22 mouse cellular contexts compared by ENCODE assay signal in genomic region chr2:102749926-102750325, GRCm38 (mm10).
DNase-seq lines count a peak whose midpoint lies in the region; ATAC-seq and TF ChIP-seq lines count a peak whose summit lies in the region.
"Had no signal": no experiment of that assay in that cellular context is flagged by ENCODE, and none has a peak within 500 bp of the region (broad histone marks: within the 10 kb centered on the region; RNA-seq: fewer than 3 reads in every experiment).

No protein-coding gene starts in this region.

- H3K9ac ChIP-seq in CH12.LX (ENCODE audit: insufficient read depth, low read depth) = 0 out of 2 replicates have a peak overlapping the region, but pooled peaks have one; percentile 39
- no peak overlapping the region for H3K9ac ChIP-seq in intestine, embryonic 16.5 days (ENCODE audit: low read depth, low read length)
- H3K9ac ChIP-seq: embryonic facial prominence, embryonic 12.5 days; forebrain, embryonic 13.5 days; forebrain, embryonic 15.5 days; forebrain, postnatal 0 days had no signal

- TF ChIP-seq POLR2A in CH12.LX (IDR thresholded peaks at IDR 0.05; ENCODE audit: low read depth, low read length) = no peak

- peak; percentile 72 for TF ChIP-seq EP300 in CH12.LX (IDR thresholded peaks at IDR 0.05; ENCODE audit: low read length)

- DNase-seq in spleen, postnatal 36 days (ENCODE audit: low spot score in 2 of 2) = peak; percentile 43
- DNase-seq in spleen, postnatal 4 days (ENCODE audit: low spot score in 2 of 2) = no peak
- DNase-seq in CH12.LX (ENCODE audit: extremely low read depth) = peak; percentile 68
- peak; percentile 51 for DNase-seq in splenic B cell, adult 2 months (ENCODE audit: low read depth, low spot score)
- DNase-seq: adrenal gland, adult 8-10 months; adrenal gland, postnatal 14 days; adrenal gland, postnatal 36 days; cerebellum, adult 11-12 months; cerebellum, adult 2 months; cerebellum, adult 9-10 months; cerebellum, postnatal 10 days; cerebellum, postnatal 25 days; forebrain, postnatal 0 days had no signal

- in situ Hi-C loops in CH12.LX (cut with MboI; ENCODE audit: low pct_ligation_motif_present, low pct_unique_long_range_greater_than_20kb, low sequenced_read_pairs) = no loop called here

- no peaks in the 10 kb centered on the region for H3K36me3 ChIP-seq in CH12.LX (replicated peaks in 1 of 2; ENCODE audit: control insufficient read depth in 1 of 2, insufficient read depth in 1 of 2, low read length in 1 of 2)
- no peaks in the 10 kb centered on the region for H3K36me3 ChIP-seq in splenic B cell, adult 2 months (ENCODE audit: control insufficient read depth, insufficient read depth, low read length, poor library complexity, severe bottlenecking)
- no peaks in the 10 kb centered on the region for H3K36me3 ChIP-seq in intestine, embryonic 16.5 days (ENCODE audit: control insufficient read depth, insufficient read depth, low read length)
- H3K36me3 ChIP-seq: embryonic facial prominence, embryonic 10.5 days; embryonic facial prominence, embryonic 12.5 days; forebrain, embryonic 15.5 days had no signal

- 72% methylated on average over 2 of the region's 2 CpGs for WGBS in intestine, embryonic 16.5 days

- H3K9me3 ChIP-seq in CH12.LX (replicated peaks; ENCODE audit: low read length) = no peaks in the 10 kb centered on the region
- no peaks in the 10 kb centered on the region for H3K9me3 ChIP-seq in intestine, embryonic 16.5 days (ENCODE audit: control insufficient read depth, low read length)
- H3K9me3 ChIP-seq: embryonic facial prominence, embryonic 10.5 days; embryonic facial prominence, embryonic 12.5 days; forebrain, embryonic 13.5 days; forebrain, embryonic 15.5 days had no signal

- H3K27me3 ChIP-seq in CH12.LX (replicated peaks) = no peaks in the 10 kb centered on the region
- H3K27me3 ChIP-seq in splenic B cell, adult 2 months (ENCODE audit: control insufficient read depth, insufficient read depth, low read length, poor library complexity, severe bottlenecking) = no peaks in the 10 kb centered on the region
- no peaks in the 10 kb centered on the region for H3K27me3 ChIP-seq in intestine, embryonic 16.5 days (replicated peaks; ENCODE audit: control insufficient read depth, insufficient read depth, low read length)
- H3K27me3 ChIP-seq: embryonic facial prominence, embryonic 12.5 days; forebrain, embryonic 13.5 days; forebrain, embryonic 15.5 days; Patski had no signal

- peaks cover 38 to 82% of the 10 kb centered on the region in 2 experiments for H3K4me1 ChIP-seq in CH12.LX (ENCODE audit: control insufficient read depth in 1 of 2, insufficient read depth in 2 of 2)
- H3K4me1 ChIP-seq in intestine, embryonic 16.5 days (ENCODE audit: control insufficient read depth, insufficient read depth, low read length) = 0 out of 2 replicates have a peak, but pooled peaks cover 2% of the 10 kb centered on the region

- H3K4me2 ChIP-seq in CH12.LX (ENCODE audit: insufficient read depth, low read depth, poor library complexity, severe bottlenecking) = peak overlapping the region; percentile 16
- H3K4me2 ChIP-seq in intestine, embryonic 16.5 days (ENCODE audit: low read depth, low read length) = no peak overlapping the region
- H3K4me2 ChIP-seq: embryonic facial prominence, embryonic 12.5 days; forebrain, embryonic 13.5 days; forebrain, embryonic 15.5 days had no signal

- H3K79me2 ChIP-seq in CH12.LX (replicated peaks; ENCODE audit: control insufficient read depth, extremely low read depth, insufficient read depth, poor library complexity, severe bottlenecking) = no peaks in the 10 kb centered on the region

- ATAC-seq in intestine, embryonic 16.5 days = no peak
- ATAC-seq in monocyte, adult 5-6 weeks (replicated peaks; ENCODE audit: insufficient number of reproducible peaks, low FRiP score, low TSS enrichment, poor library complexity, severe bottlenecking) = no peak
- ATAC-seq: activated CD4-positive, CD25-positive, alpha-beta regulatory T cell, adult 4 months; CD4-positive, CD25-positive, alpha-beta regulatory T cell, adult 4 months; forebrain, embryonic 13.5 days; forebrain, embryonic 15.5 days; forebrain, postnatal 0 days; Patski had no signal

- TF ChIP-seq RAD21 in CH12.LX (IDR thresholded peaks at IDR 0.05; ENCODE audit: low read depth, low read length) = peak; percentile 3

- peak in 1 of 2 experiments; percentile 39; a peak in 1 of 4 replicates for TF ChIP-seq CTCF in CH12.LX (conservative IDR thresholded peaks at IDR 0.05 in 1 of 2, IDR thresholded peaks at IDR 0.05 in 1 of 2; ENCODE audit: low read depth in 2 of 2, low read length in 2 of 2)

- H3K27ac ChIP-seq in CH12.LX (ENCODE audit: insufficient read depth, low read depth) = no peak overlapping the region
- H3K27ac ChIP-seq in intestine, embryonic 16.5 days (ENCODE audit: low read length) = no peak overlapping the region
- H3K27ac ChIP-seq: embryonic facial prominence, embryonic 10.5 days; embryonic facial prominence, embryonic 12.5 days; forebrain, embryonic 13.5 days; forebrain, embryonic 15.5 days had no signal

- dilution Hi-C loops in CH12.LX (cut with MboI; ENCODE audit: extremely low pct_ligation_motif_present, extremely low pct_unique_long_range_greater_than_20kb, low sequenced_read_pairs) = no loop called here

- H3K4me3 ChIP-seq in CH12.LX (replicated peaks in 1 of 3; ENCODE audit: low read depth in 2 of 3, low read length in 2 of 3, poor library complexity in 1 of 3) = no peak overlapping the region
- H3K4me3 ChIP-seq in intestine, embryonic 16.5 days (ENCODE audit: low read length) = no peak overlapping the region
- H3K4me3 ChIP-seq: embryonic facial prominence, embryonic 10.5 days; embryonic facial prominence, embryonic 12.5 days; forebrain, embryonic 13.5 days; forebrain, embryonic 15.5 days had no signal

TF ChIP-seq in CH12.LX, 34 proteins besides CTCF, POLR2A, EP300 and RAD21:
- TF ChIP-seq KAT2A (IDR thresholded peaks at IDR 0.05; ENCODE audit: insufficient replicate concordance, low read length) (no peak), MAX (IDR thresholded peaks at IDR 0.05; ENCODE audit: low read length) (no peak), SIN3A (IDR thresholded peaks at IDR 0.05; ENCODE audit: low read length) (no peak), MEF2A (IDR thresholded peaks at IDR 0.05; ENCODE audit: borderline replicate concordance, low read depth, low read length) (no peak), MXI1 (IDR thresholded peaks at IDR 0.05; ENCODE audit: low read depth, low read length) (no peak), MAFK (IDR thresholded peaks at IDR 0.05; ENCODE audit: insufficient replicate concordance, low read length) (no peak), SMC3 (IDR thresholded peaks at IDR 0.05; ENCODE audit: low read depth, low read length) (0 out of 2 replicates have a peak, but pooled peaks have one; percentile 40), JUND (conservative IDR thresholded peaks at IDR 0.05; ENCODE audit: low read depth, low read length) (no peak), BHLHE40 (IDR thresholded peaks at IDR 0.05; ENCODE audit: low read depth, low read length) (peak; percentile 34; the same call in 1 of the 2 replicates), ZC3H11A (IDR thresholded peaks at IDR 0.05; ENCODE audit: low read depth, low read length) (no peak), CHD2 (IDR thresholded peaks at IDR 0.05; ENCODE audit: low read length) (no peak), IRF4 (IDR thresholded peaks at IDR 0.05; ENCODE audit: low read depth, low read length) (peak; percentile 86), TBP (conservative IDR thresholded peaks at IDR 0.05; ENCODE audit: low read depth, low read length) (no peak), NRF1 (IDR thresholded peaks at IDR 0.05; ENCODE audit: low read depth, low read length) (no peak), E2F4 (IDR thresholded peaks at IDR 0.05; ENCODE audit: insufficient replicate concordance, low read depth, low read length) (no peak), MYC (IDR thresholded peaks at IDR 0.05; ENCODE audit: low read depth, low read length) (0 out of 2 replicates have a peak, but pooled peaks have one; percentile 24), ZNF384 (IDR thresholded peaks at IDR 0.05; ENCODE audit: low read depth, low read length) (no peak), USF1 (IDR thresholded peaks at IDR 0.05; ENCODE audit: low read depth, low read length) (no peak), ELF1 (IDR thresholded peaks at IDR 0.05; ENCODE audit: low read depth, low read length) (no peak), CHD1 (IDR thresholded peaks at IDR 0.05; ENCODE audit: low read depth, low read length) (no peak), POLR2AphosphoS2 (IDR thresholded peaks at IDR 0.05; ENCODE audit: low read depth, low read length) (no peak), ETS1 (conservative IDR thresholded peaks at IDR 0.05; ENCODE audit: low read depth, low read length) (no peak), ZMIZ1 (IDR thresholded peaks at IDR 0.05; ENCODE audit: low read depth, low read length) (no peak), MAZ (IDR thresholded peaks at IDR 0.05; ENCODE audit: low read depth, low read length) (peak; percentile 78; the same call in 1 of the 2 replicates), JUN (IDR thresholded peaks at IDR 0.05; ENCODE audit: insufficient read depth, low read depth, low read length) (no peak)

Comparison
In these comparisons a context has a peak if more than half of its experiments do, and no peak if none do; other contexts are left out.
1. DNase-seq: peak in spleen, postnatal 36 days (2 of 2), CH12.LX (single experiment) and splenic B cell, adult 2 months (single experiment); none in spleen, postnatal 4 days (0 of 2).